Mouse (Mus musculus) liver, embryonic 16.5 days (tissue): ENCODE measurements around the gene Pla2g7. TPM values are rescaled to one million over a fixed set of nuclear protein-coding genes. Genes with fewer than 3 reads are reported as not detected.

Experiments used
- ATAC-seq: fragments of 200-750 bp; cut with Nextera tagmentation; 2 replicates; pipeline ENCODE4 v1.8.0; 2017; ENCODE audit warnings: low read depth, mild to moderate bottlenecking, moderate number of reproducible peaks, moderate library complexity
- H3K27ac ChIP-seq: fragments of 300-500 bp; sonication (generic); 2 replicates; pipeline ENCODE4 v1.5.1; 2014; ENCODE audit warnings: mild to moderate bottlenecking, low read length
- H3K27me3 ChIP-seq: fragments of 300-500 bp; sonication (generic); 2 replicates; pipeline ENCODE4 v1.6.1; 2014; ENCODE audit warnings: low read depth, low read length, mixed read lengths; ENCODE audit not compliant: control insufficient read depth, insufficient read depth
- H3K36me3 ChIP-seq: fragments of 300-500 bp; sonication (generic); 2 replicates; pipeline ENCODE4 v1.6.1; 2014; ENCODE audit warnings: mild to moderate bottlenecking; ENCODE audit not compliant: control insufficient read depth, insufficient read depth
- H3K4me1 ChIP-seq: fragments of 300-500 bp; sonication (generic); 2 replicates; pipeline ENCODE4 v1.6.1; 2014; ENCODE audit warnings: low read depth, low read length, mixed read lengths; ENCODE audit not compliant: control insufficient read depth
- H3K4me2 ChIP-seq: fragments of 300-500 bp; sonication (generic); 2 replicates; pipeline ENCODE4 v1.6.1; 2014; ENCODE audit warnings: low read depth, low read length, mixed read lengths
- H3K4me3 ChIP-seq: fragments of 300-500 bp; sonication (generic); 2 replicates; pipeline ENCODE4 v1.5.1; 2014; ENCODE audit warnings: low read depth, mild to moderate bottlenecking, low read length
- H3K9ac ChIP-seq: fragments of 300-500 bp; sonication (generic); 2 replicates; pipeline ENCODE4 v1.6.1; 2014; ENCODE audit warnings: low read depth, low read length
- H3K9me3 ChIP-seq: fragments of 300-500 bp; sonication (generic); replicated peaks from 2 replicates; pipeline ENCODE4 v1.6.1; 2016; ENCODE audit warnings: low read length; ENCODE audit not compliant: control insufficient read depth
- WGBS: fragments of 180-500 bp; shearing (Covaris S2); extraction: QIAGEN DNeasy Blood & Tissue Kit; methylation state at CpG from one replicate; pipeline ENCODE4 v1.1.7; 2014; ENCODE audit not compliant: insufficient replicate concordance; 5-methylcytosine and 5-hydroxymethylcytosine counted together
- polyA plus RNA-seq: library from polyadenylated mRNA; unstranded; fragments of >200 nt; fragmentation: Nextera tagmentation; extraction: Ambion mirVana; gene quantifications from 2 replicates; pipeline ENCODE4 v1.2.1, GENCODE M21; 2015

Pla2g7 gene
- polyA plus RNA-seq, 1 experiment from 2014 or later, result 35.9 TPM

DNA sequence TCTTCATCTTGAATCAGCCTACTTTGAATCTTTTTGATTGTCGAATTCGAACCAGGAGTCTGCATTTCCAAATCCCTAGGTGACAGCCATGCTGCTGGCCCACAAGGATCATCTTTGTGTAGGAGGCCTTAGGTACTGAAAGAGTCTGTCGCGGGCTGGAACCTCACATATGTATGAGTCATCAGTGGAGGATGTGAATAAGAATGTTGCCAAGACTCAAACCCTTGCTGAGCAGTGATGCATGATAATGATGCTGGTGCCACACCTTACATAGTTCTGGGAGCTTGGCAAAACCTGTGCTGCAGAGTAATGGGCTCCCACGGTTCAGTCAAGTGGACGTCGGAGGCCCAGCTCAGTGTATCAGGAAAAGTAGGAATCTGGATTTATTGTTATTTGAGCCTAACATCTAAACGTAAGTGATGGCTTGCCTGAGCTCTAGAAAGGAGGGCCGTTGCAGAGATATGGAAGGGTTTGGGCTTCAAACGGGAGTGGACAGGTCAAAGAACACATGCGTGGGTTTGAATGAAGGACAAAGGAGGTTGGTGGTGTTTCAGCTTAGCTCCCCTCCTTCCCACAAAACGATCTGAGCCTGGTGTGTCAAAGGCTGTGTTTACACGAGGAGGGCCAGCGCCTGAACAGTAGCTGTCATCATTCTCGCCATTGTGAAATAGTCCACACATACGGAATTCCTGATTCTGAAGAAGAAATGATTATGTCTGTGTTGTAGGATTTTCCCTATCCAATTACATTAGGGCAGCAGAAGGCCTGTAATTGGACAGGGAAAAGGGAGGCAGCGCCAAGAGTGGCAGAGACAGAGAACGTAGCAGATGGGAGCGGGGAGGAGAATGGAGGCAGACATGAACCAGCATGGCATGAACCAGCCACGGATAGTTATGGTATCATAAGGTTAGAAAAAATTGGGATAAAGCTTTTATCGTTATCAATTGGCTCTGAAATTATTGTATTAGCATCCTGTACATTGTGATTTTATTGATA lies 24.7 kb downstream of the Pla2g7 start:
- no peaks in the 10 kb centered on the region for H3K27me3 ChIP-seq
- 63% methylated on average over 21 of the region's 21 CpGs for WGBS
- H3K4me3 ChIP-seq, result no peak overlapping the region
- H3K27ac ChIP-seq, result 0 out of 2 replicates have a peak overlapping the region, but pooled peaks have one; percentile 45
- H3K4me2 ChIP-seq, result no peak overlapping the region
- ATAC-seq, result peak; percentile 76
- no peaks in the 10 kb centered on the region; the same call in 1 of the 2 replicates for H3K36me3 ChIP-seq
- H3K9ac ChIP-seq, result no peak overlapping the region
- no peaks in the 10 kb centered on the region for H3K9me3 ChIP-seq
- peaks cover 3% of the 10 kb centered on the region for H3K4me1 ChIP-seq

DNA sequence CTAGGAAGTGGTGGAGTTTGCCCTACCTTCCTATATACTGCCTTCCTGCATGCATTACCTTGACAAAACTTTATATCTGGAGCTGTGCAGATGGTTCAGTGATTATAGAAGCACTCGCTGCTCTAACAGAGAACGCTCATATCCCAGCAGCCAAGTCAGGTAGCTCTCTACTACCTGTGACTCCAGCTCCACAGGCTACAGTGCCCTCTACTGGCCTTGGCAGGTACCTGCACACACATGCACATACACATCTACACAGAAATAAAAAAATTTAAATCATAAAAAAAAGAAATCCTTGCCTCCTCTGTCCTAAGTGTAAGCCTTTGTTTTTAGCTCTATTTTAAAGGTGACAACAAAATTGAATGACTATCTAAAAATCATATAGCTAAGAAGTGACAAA lies 29.8 kb downstream of the Pla2g7 start:
- no peaks in the 10 kb centered on the region for H3K27me3 ChIP-seq
- no peaks in the 10 kb centered on the region for H3K4me1 ChIP-seq
- H3K4me3 ChIP-seq, result no peak overlapping the region
- H3K27ac ChIP-seq, result no peak overlapping the region
- ATAC-seq, result no peak
- no peaks in the 10 kb centered on the region for H3K9me3 ChIP-seq
- no peak overlapping the region for H3K9ac ChIP-seq
- 80% methylated on average over 2 of the region's 2 CpGs for WGBS
- no peaks in the 10 kb centered on the region; the same call in 1 of the 2 replicates for H3K36me3 ChIP-seq
- no peak overlapping the region for H3K4me2 ChIP-seq

- WGBS, result 38% methylated on average over 4 of the region's 4 CpGs
- Histone ChIP-seq H3K4me2 (no peak overlapping the region), H3K27ac (no peak overlapping the region), H3K9ac (no peak overlapping the region), H3K9me3 (no peaks in the 10 kb centered on the region), H3K36me3 (no peaks in the 10 kb centered on the region; the same call in 1 of the 2 replicates), H3K4me3 (no peak overlapping the region), H3K4me1 (no peaks in the 10 kb centered on the region), H3K27me3 (no peaks in the 10 kb centered on the region)
- no peak for ATAC-seq
These were observed 30.8 kb downstream of the Pla2g7 start for GRCm38 (mm10) chr17:43598706-43599105.

- Histone ChIP-seq H3K4me1 (no peaks in the 10 kb centered on the region), H3K27me3 (no peaks in the 10 kb centered on the region), H3K9me3 (no peaks in the 10 kb centered on the region), H3K36me3 (no peaks in the 10 kb centered on the region), H3K27ac (no peak overlapping the region), H3K9ac (no peak overlapping the region), H3K4me2 (no peak overlapping the region), H3K4me3 (no peak overlapping the region)
- no peak for ATAC-seq
- WGBS, result 5% methylated on average over 3 of the region's 3 CpGs
These were observed 38.8 kb downstream of the Pla2g7 start for GRCm38 (mm10) chr17:43606704-43607103.

DNA sequence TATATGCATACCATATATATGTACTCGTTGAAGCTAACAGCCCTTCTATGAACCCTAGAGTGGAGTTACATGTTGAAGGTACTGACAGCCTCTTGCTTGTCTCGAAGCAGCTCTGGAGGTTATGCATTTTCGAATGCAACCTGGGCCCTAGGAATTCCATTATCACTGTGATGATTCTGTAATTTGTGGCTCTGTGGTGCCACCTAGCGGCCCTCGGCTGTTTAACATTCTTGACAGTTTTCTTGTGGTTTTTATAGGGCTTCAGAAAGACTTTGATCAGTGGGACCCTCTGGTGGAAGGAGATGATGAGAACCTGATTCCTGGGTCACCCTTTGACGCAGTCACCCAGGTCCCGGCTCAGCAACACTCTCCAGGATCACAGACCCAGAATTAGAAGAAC lies 43.7 kb downstream of the Pla2g7 start:
- no peaks in the 10 kb centered on the region for H3K27me3 ChIP-seq
- WGBS, result 20% methylated on average over 7 of the region's 7 CpGs
- no peak overlapping the region for H3K4me3 ChIP-seq
- no peaks in the 10 kb centered on the region for H3K36me3 ChIP-seq
- no peak overlapping the region for H3K27ac ChIP-seq
- no peaks in the 10 kb centered on the region for H3K9me3 ChIP-seq
- no peak for ATAC-seq
- no peak overlapping the region for H3K9ac ChIP-seq
- no peak overlapping the region for H3K4me2 ChIP-seq
- H3K4me1 ChIP-seq, result no peaks in the 10 kb centered on the region

DNA sequence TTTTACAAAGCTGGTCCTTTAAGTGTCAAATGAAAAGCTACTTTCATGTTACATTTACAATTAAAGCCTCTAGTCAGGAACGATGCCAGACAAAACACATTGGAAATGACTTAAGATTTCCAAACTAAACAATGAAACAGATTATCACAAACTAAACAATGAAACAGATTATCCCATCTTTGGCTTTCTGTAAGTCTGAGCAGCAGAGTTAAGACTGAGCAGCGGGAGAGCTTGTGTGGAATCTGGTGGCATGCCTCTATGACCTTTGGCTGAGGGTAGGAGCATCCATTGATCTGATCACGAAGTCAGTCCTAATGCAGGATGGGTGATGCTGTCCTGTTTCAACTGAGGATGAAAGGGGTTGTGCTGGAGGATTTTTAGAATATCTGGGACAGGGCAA lies 44.3 kb downstream of the Pla2g7 start:
- H3K9ac ChIP-seq, result no peak overlapping the region
- no peaks in the 10 kb centered on the region for H3K9me3 ChIP-seq
- no peak overlapping the region for H3K27ac ChIP-seq
- H3K4me2 ChIP-seq, result no peak overlapping the region
- H3K4me3 ChIP-seq, result no peak overlapping the region
- no peaks in the 10 kb centered on the region for H3K27me3 ChIP-seq
- 44% methylated on average over 3 of the region's 3 CpGs for WGBS
- ATAC-seq, result no peak
- no peaks in the 10 kb centered on the region for H3K36me3 ChIP-seq
- H3K4me1 ChIP-seq, result no peaks in the 10 kb centered on the region

- Histone ChIP-seq H3K27me3 (no peaks in the 10 kb centered on the region), H3K36me3 (no peaks in the 10 kb centered on the region), H3K9ac (no peak overlapping the region), H3K27ac (no peak overlapping the region), H3K4me1 (no peaks in the 10 kb centered on the region), H3K4me2 (no peak overlapping the region), H3K9me3 (no peaks in the 10 kb centered on the region), H3K4me3 (no peak overlapping the region)
- 60% methylated on average over 9 of the region's 9 CpGs for WGBS
- no peak for ATAC-seq
These were observed 51.3 kb downstream of the Pla2g7 start for GRCm38 (mm10) chr17:43619156-43619555.

- no peaks in the 10 kb centered on the region for H3K9me3 ChIP-seq
- H3K27me3 ChIP-seq, result no peaks in the 10 kb centered on the region
- no peak overlapping the region for H3K27ac ChIP-seq
- no peak overlapping the region for H3K4me3 ChIP-seq
- H3K36me3 ChIP-seq, result no peaks in the 10 kb centered on the region
- WGBS, result 70% methylated on average over 10 of the region's 10 CpGs
- no peak overlapping the region for H3K9ac ChIP-seq
- no peak for ATAC-seq
- H3K4me2 ChIP-seq, result no peak overlapping the region
- H3K4me1 ChIP-seq, result no peaks in the 10 kb centered on the region
These were observed 54.2 kb downstream of the Pla2g7 start for GRCm38 (mm10) chr17:43622076-43622475.

DNA sequence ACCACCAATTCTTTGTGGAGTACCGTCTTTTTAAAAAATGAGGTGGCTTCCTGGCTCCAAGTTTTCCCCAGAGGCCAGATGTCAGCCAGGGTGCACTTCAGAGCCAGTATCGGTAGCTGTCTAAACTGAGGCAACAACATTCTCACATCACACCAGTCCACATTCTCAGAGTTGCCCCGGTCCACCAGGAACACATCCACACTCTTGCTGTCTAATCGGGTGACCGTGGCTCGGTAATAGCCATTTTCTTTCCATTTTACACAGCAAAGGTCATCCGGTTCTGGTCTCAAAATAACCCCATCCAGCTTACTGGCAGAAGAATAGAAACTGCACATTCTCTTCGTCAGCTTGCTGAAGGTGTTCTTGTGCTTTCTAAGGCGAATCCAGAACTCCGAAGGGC lies 60.3 kb downstream of the Pla2g7 start:
- Histone ChIP-seq H3K9me3 (no peaks in the 10 kb centered on the region), H3K4me1 (no peaks in the 10 kb centered on the region), H3K4me3 (no peak overlapping the region), H3K9ac (no peak overlapping the region), H3K27me3 (peaks cover 30% of the 10 kb centered on the region), H3K36me3 (no peaks in the 10 kb centered on the region), H3K4me2 (no peak overlapping the region), H3K27ac (no peak overlapping the region)
- ATAC-seq, result no peak
- 69% methylated on average over 10 of the region's 10 CpGs for WGBS
